ENCODE assay signal across 13 mouse cellular contexts in the genomic region with DNA sequence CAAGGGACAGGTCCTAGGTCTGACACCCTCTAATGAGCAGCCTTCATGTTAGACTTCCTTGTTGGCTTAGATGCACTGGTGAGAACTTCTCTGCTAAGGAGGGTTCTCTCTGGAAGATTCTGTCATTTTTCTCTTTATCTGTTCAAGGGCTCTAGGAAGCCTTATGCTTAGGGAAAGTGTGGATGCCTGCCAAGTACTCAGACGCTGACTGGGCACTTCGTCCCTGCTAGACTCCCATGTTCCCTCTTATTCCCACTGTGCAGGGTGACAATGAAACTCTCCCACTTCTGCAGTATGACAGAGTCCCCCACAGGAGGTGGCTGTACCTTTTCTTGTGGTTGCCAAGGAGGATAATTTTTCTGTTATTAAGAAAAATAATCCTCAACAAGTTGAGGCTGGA.
"Had no signal": no experiment of that assay in that cellular context is flagged by ENCODE, and none has a peak within 500 bp of the region (broad histone marks: within the 10 kb centered on the region; RNA-seq: fewer than 3 reads in every experiment).

No protein-coding gene starts in this region.

- H3K9me3 ChIP-seq: limb, embryonic 10.5 days; liver, embryonic 15.5 days; megakaryocyte, embryonic 14.5 days; midbrain, embryonic 12.5 days had no signal

- H3K4me1 ChIP-seq: limb, embryonic 10.5 days; liver, embryonic 15.5 days; megakaryocyte, embryonic 14.5 days; midbrain, embryonic 12.5 days had no signal

- H3K27me3 ChIP-seq: liver, embryonic 15.5 days; megakaryocyte, embryonic 14.5 days; midbrain, embryonic 12.5 days had no signal

- DNase-seq: lung, adult 2 months; lung, postnatal 10 days; thymus, postnatal 4 days had no signal

- H3K9ac ChIP-seq: liver, embryonic 15.5 days; midbrain, embryonic 12.5 days had no signal

- H3K27ac ChIP-seq: left cerebral cortex, adult 2 months; limb, embryonic 10.5 days; liver, embryonic 15.5 days; macrophage; midbrain, embryonic 12.5 days; stomach, postnatal 0 days had no signal

- H3K4me2 ChIP-seq: liver, embryonic 11.5 days; liver, embryonic 15.5 days; midbrain, embryonic 12.5 days had no signal

- H3K4me3 ChIP-seq: left cerebral cortex, adult 2 months; limb, embryonic 10.5 days; liver, embryonic 15.5 days; megakaryocyte, embryonic 14.5 days; midbrain, embryonic 12.5 days had no signal

- H3K36me3 ChIP-seq: limb, embryonic 10.5 days; liver, embryonic 15.5 days; midbrain, embryonic 12.5 days had no signal

- ATAC-seq: intestine, embryonic 16.5 days; midbrain, embryonic 16.5 days had no signal
